Mouse (Mus musculus) lung, postnatal 0 days (tissue): ENCODE measurements around the gene Smtnl2. TPM values are rescaled to one million over a fixed set of nuclear protein-coding genes. Genes with fewer than 3 reads are reported as not detected.
"Not testable (repeated sequence)": the region's sequence is repeated elsewhere in the genome, so short reads cannot be mapped to it uniquely, and the experiment has no call there.

Experiments used
- ATAC-seq: fragments of 200-750 bp; cut with Nextera tagmentation; 2 replicates; pipeline ENCODE4 v1.8.0; 2017; ENCODE audit warnings: moderate library complexity
- DNase-seq: peaks from one replicate; pipeline ENCODE4 v3.0.0-alpha.2; 2016; ENCODE audit warnings: low spot score
- H3K27ac ChIP-seq: fragments of 300-500 bp; sonication (generic); 2 replicates; pipeline ENCODE4 v1.5.1; 2014; ENCODE audit warnings: antibody characterized with exemption, mild to moderate bottlenecking, low read length, mixed read lengths
- H3K27me3 ChIP-seq: fragments of 300-500 bp; sonication (generic); replicated peaks from 2 replicates; pipeline ENCODE4 v1.6.1; 2014; ENCODE audit warnings: low read length, mixed read lengths; ENCODE audit not compliant: insufficient read depth
- H3K36me3 ChIP-seq: fragments of 300-500 bp; sonication (generic); 2 replicates; pipeline ENCODE4 v1.6.1; 2014; ENCODE audit warnings: low read length, mixed read lengths; ENCODE audit not compliant: insufficient read depth
- H3K4me1 ChIP-seq: fragments of 300-500 bp; sonication (generic); 2 replicates; pipeline ENCODE4 v1.6.1; 2014; ENCODE audit warnings: antibody characterized with exemption, low read depth, low read length, mixed read lengths; ENCODE audit not compliant: insufficient read depth
- H3K4me2 ChIP-seq: fragments of 300-500 bp; sonication (generic); replicated peaks from 2 replicates; pipeline ENCODE4 v1.6.1; 2014; ENCODE audit warnings: low read depth, mild to moderate bottlenecking, low read length, moderate library complexity, mixed read lengths
- H3K4me3 ChIP-seq: fragments of 300-500 bp; sonication (generic); 2 replicates; pipeline ENCODE4 v1.5.1; 2014; ENCODE audit warnings: low read depth, low read length
- H3K9ac ChIP-seq: fragments of 300-500 bp; sonication (generic); replicated peaks from 2 replicates; pipeline ENCODE4 v1.6.1; 2014; ENCODE audit warnings: low read depth, mild to moderate bottlenecking
- H3K9me3 ChIP-seq: fragments of 300-500 bp; sonication (generic); 2 replicates; pipeline ENCODE4 v1.6.1; 2016; ENCODE audit warnings: low read length, mixed read lengths
- CTCF ChIP-seq: IDR thresholded peaks from 2 replicates; pipeline ENCODE4 v1.5.1; 2016; ENCODE audit warnings: antibody characterized with exemption, mild to moderate bottlenecking
- EP300 ChIP-seq: IDR thresholded peaks from 2 replicates; pipeline ENCODE4 v1.6.1; 2016; ENCODE audit warnings: antibody characterized with exemption, mild to moderate bottlenecking, control low read depth
- WGBS: fragments of 180-500 bp; shearing (Covaris S2); extraction: QIAGEN DNeasy Blood & Tissue Kit; methylation state at CpG from one replicate; pipeline ENCODE4 v1.1.7; 2014; 5-methylcytosine and 5-hydroxymethylcytosine counted together
- polyA plus RNA-seq: library from polyadenylated mRNA; unstranded; fragments of >200 nt; fragmentation: Nextera tagmentation; extraction: Ambion mirVana; gene quantifications from 2 replicates; pipeline ENCODE4 v1.2.1, GENCODE M21; 2015

The Smtnl2 gene
- polyA plus RNA-seq, 1 experiment from 2014 or later: 108 TPM

- 92% methylated on average over 3 of the region's 3 CpGs for WGBS
- H3K4me3 ChIP-seq: no peak overlapping the region
- DNase-seq (no peak), ATAC-seq (no peak)
- H3K27ac ChIP-seq: no peak overlapping the region
- TF ChIP-seq EP300 (no peak), CTCF (no peak)
- no peak overlapping the region for H3K4me2 ChIP-seq
- H3K9me3 ChIP-seq: no peaks in the 10 kb centered on the region
- H3K27me3 ChIP-seq: no peaks in the 10 kb centered on the region
- no peaks in the 10 kb centered on the region for H3K4me1 ChIP-seq
- no peak overlapping the region for H3K9ac ChIP-seq
- H3K36me3 ChIP-seq: peaks cover 39% of the 10 kb centered on the region
Observed at GRCm38 (mm10) chr11:72452140-72452665, 40.7 kb upstream of the Smtnl2 start.

GRCm38 (mm10) chr11:72447475-72447874 lies 36.0 kb upstream of the Smtnl2 start:
- Histone ChIP-seq H3K9me3 (no peaks in the 10 kb centered on the region), H3K4me3 (no peak overlapping the region), H3K36me3 (peaks cover 69% of the 10 kb centered on the region), H3K4me1 (no peaks in the 10 kb centered on the region), H3K4me2 (no peak overlapping the region), H3K9ac (no peak overlapping the region), H3K27me3 (no peaks in the 10 kb centered on the region), H3K27ac (no peak overlapping the region)
- no peak for TF ChIP-seq EP300
- peak; percentile 54 for TF ChIP-seq CTCF
- no peak; the same call in 1 of the 2 replicates for ATAC-seq
- 76% methylated on average over 8 of the region's 8 CpGs for WGBS
- DNase-seq: no peak

- DNase-seq (peak; percentile 52), ATAC-seq (peak; percentile 13)
- H3K4me3 ChIP-seq: no peak overlapping the region
- H3K36me3 ChIP-seq: peaks cover 69% of the 10 kb centered on the region
- H3K27ac ChIP-seq: no peak overlapping the region
- H3K4me1 ChIP-seq: peaks cover 6% of the 10 kb centered on the region; the same call in 1 of the 2 replicates
- H3K4me2 ChIP-seq: no peak overlapping the region
- TF ChIP-seq EP300: no peak
- TF ChIP-seq CTCF: peak; percentile 77
- H3K27me3 ChIP-seq: no peaks in the 10 kb centered on the region
- WGBS: 87% methylated on average over 6 of the region's 6 CpGs
- H3K9me3 ChIP-seq: no peaks in the 10 kb centered on the region
- no peak overlapping the region for H3K9ac ChIP-seq
Observed at GRCm38 (mm10) chr11:72446311-72447105, 35.0 kb upstream of the Smtnl2 start.

- H3K27ac ChIP-seq: peak within 1 kb of the TSS; percentile 76
- H3K4me1 ChIP-seq: peaks cover 10% of the 10 kb centered on the region; the same call in 1 of the 2 replicates
- peaks cover 37% of the 10 kb centered on the region for H3K36me3 ChIP-seq
- no peak for TF ChIP-seq EP300
- no peak for TF ChIP-seq CTCF
- H3K27me3 ChIP-seq: no peaks in the 10 kb centered on the region
- no peaks in the 10 kb centered on the region for H3K9me3 ChIP-seq
- ATAC-seq (peak; percentile 98), DNase-seq (peak; percentile 97)
- H3K4me2 ChIP-seq: peak within 1 kb of the TSS; percentile 90
- under 1% methylated on average over 46 of the region's 46 CpGs for WGBS
- H3K9ac ChIP-seq: peak within 1 kb of the TSS; percentile 51
- H3K4me3 ChIP-seq: peak within 1 kb of the TSS; percentile 64
Observed at GRCm38 (mm10) chr11:72440965-72441664, 29.6 kb upstream of the Smtnl2 start, which contains the start of gene Mybbp1a. Mybbp1a (plus strand) TSS chr11:72441355.

GRCm38 (mm10) chr11:72440597-72440964 lies 29.1 kb upstream of the Smtnl2 start:
- not testable (repeated sequence) for DNase-seq, H3K27me3 ChIP-seq, H3K9me3 ChIP-seq
- Histone ChIP-seq H3K27ac (peak overlapping the region; percentile 76), H3K4me3 (peak overlapping the region; percentile 64), H3K4me2 (peak overlapping the region; percentile 90), H3K4me1 (peaks cover 12% of the 10 kb centered on the region; the same call in 1 of the 2 replicates), H3K9ac (peak overlapping the region; percentile 51; the same call in 1 of the 2 replicates), H3K36me3 (peaks cover 32% of the 10 kb centered on the region)
- WGBS: 41% methylated on average over 6 of the region's 6 CpGs
- ATAC-seq: peak; percentile 3; the same call in 1 of the 2 replicates

GRCm38 (mm10) chr11:72438411-72438810 lies 26.9 kb upstream of the Smtnl2 start:
- Histone ChIP-seq H3K27me3 (no peaks in the 10 kb centered on the region), H3K4me1 (peaks cover 16% of the 10 kb centered on the region; the same call in 1 of the 2 replicates), H3K27ac (no peak overlapping the region), H3K9ac (no peak overlapping the region), H3K4me3 (no peak overlapping the region), H3K36me3 (peaks cover 10% of the 10 kb centered on the region), H3K9me3 (no peaks in the 10 kb centered on the region), H3K4me2 (no peak overlapping the region)
- no peak for ATAC-seq
- no peak for TF ChIP-seq EP300
- no peak for TF ChIP-seq CTCF
- WGBS: 66% methylated on average over 4 of the region's 4 CpGs
- no peak for DNase-seq
